Mouse (Mus musculus): ENCODE data around the gene Acbd6. TPM values are rescaled to one million over a fixed set of nuclear protein-coding genes. Genes with fewer than 3 reads are reported as not detected.
A peak's percentile ranks its signal among the peaks of the same experiment; 100 is the strongest.

Acbd6 gene
- polyA plus RNA-seq, 1 experiment from 2014 or later: 108 TPM

DNA sequence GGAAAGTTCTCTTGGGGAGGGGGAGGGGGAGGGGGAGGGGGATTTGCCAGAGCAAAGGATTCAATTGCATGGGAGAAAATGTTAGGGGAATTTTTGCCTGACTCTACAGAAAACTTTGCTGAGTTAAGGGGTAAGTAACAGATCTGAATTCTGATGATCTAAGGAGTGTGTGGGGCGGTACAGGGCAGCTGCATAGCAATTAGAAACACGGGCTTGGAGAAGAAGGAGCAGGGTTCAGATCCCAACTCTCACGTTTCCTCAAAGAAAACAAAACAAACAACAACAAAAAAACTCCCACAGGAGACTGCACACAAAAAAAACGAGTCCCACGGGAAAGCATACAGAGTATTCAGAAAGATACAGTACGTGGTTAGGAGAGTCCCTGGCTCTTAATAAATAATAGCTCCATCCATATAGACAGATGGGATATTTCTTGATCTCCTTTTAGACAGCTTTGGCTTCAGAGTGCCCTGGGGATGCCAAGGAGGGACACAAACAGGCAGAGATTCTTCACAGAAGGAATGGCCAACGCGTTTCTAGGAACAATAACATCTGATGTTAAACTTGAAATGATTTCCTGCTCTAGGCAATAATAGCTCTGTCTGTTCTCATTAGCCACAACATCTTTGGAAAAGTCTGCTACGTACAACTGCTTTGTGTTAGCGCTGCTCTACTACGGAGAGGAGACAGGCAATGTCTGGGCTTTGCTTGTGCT, 29.4 kb upstream of the Acbd6 start:
- H3K9ac ChIP-seq (replicated peaks): no peak overlapping the region
- H3K9me3 ChIP-seq: 0 out of 2 replicates have a peak, but pooled peaks cover 4% of the 10 kb centered on the region
- no peak overlapping the region for H3K4me3 ChIP-seq (replicated peaks)
- H3K4me1 ChIP-seq (replicated peaks): peaks cover 53% of the 10 kb centered on the region
- peaks cover 13% of the 10 kb centered on the region; the same call in 1 of the 2 replicates for H3K27me3 ChIP-seq
- no peaks in the 10 kb centered on the region for H3K36me3 ChIP-seq
- WGBS: 24% methylated on average over 11 of the region's 11 CpGs
- H3K27ac ChIP-seq: no peak overlapping the region
- ATAC-seq (ENCODE audit: insufficient number of reproducible peaks, insufficient read depth, low FRiP score, low TSS enrichment, low read depth): no peak
- H3K4me2 ChIP-seq: no peak overlapping the region

- H3K4me1 ChIP-seq (replicated peaks): peaks cover 54% of the 10 kb centered on the region
- WGBS: 68% methylated on average over 19 of the region's 19 CpGs
- no peak overlapping the region for H3K27ac ChIP-seq
Observed at GRCm38 (mm10) chr1:155529120-155529963, 28.6 kb upstream of the Acbd6 start.

DNA sequence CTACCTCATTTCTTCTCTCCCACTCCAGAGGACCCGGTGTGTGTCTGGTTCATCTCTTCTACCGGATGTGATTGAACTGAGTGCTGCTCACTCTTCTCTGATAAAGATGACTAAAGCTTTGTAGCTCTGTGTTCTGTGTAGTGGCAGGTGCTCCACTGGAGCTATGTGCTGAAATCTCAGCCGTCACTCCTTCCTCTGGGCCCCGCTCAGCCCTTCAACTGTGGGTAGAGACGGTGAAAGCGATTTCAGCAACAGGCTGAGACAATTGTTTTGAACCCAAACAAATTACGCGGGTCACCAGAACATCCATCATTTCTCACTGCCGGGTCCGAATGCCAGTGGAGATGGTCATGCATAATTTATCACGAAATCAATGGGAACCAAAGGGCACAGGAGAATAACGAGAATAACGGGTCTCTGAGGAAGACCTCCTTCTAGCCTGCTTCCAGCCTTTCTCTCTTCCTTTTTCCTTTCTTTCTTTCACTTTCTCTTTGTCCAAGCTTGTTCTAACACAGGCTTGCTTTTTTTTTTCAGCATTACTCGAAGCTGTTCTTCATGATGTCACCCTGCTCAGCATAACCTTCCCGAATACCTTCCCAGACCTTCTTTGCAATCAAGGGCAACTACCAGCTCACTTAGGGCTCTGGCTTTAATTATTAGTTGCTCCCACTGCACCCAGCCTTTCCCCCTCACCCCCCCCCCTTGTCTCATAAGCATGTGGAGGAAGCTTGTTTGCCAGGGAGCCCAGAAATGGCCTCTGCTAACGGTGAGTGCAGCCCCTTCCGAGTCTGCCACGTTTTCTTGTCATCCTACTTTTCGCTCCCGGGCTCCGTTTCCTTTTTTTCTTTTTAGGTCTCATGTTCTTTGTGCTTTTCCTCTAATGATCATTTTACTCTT, 27.1 kb upstream of the Acbd6 start:
- H3K27ac ChIP-seq: no peak overlapping the region

More at GRCm38 (mm10) chr1:155529120-155529963, 28.6 kb upstream of the Acbd6 start:
- Histone ChIP-seq H3K4me3 (replicated peaks) (no peak overlapping the region), H3K27me3 (peaks cover 13% of the 10 kb centered on the region; the same call in 1 of the 2 replicates), H3K4me2 (no peak overlapping the region), H3K36me3 (no peaks in the 10 kb centered on the region), H3K9ac (replicated peaks) (no peak overlapping the region), H3K9me3 (peaks cover 4% of the 10 kb centered on the region; the same call in 1 of the 2 replicates)
- no peak for ATAC-seq (ENCODE audit: insufficient number of reproducible peaks, insufficient read depth, low FRiP score, low TSS enrichment, low read depth)

DNA sequence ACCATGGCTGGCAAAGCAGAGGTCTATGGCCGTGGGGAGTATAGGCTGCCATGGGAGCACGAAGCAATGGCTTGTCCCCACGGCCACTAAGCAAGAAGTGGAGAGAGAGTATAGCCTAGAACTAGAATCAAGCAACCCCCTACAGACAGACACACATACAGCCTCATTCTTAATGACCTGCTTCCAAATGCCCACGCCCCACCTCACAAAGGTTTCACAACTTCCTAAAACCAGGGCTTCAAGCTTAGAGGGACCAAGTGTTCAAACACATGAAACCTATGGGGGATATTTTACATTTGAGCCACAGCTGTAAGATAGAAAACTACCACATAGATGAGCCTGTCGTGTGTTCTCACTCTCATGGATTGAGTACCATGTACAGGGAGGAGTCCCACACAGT, 25.5 kb upstream of the Acbd6 start:
- H3K9me3 ChIP-seq: peaks cover 4% of the 10 kb centered on the region; the same call in 1 of the 2 replicates
- H3K4me1 ChIP-seq (replicated peaks): peaks cover 47% of the 10 kb centered on the region
- peaks cover 13% of the 10 kb centered on the region; the same call in 1 of the 2 replicates for H3K27me3 ChIP-seq

More for the DNA sequence above, 27.1 kb upstream of the Acbd6 start:
- peak overlapping the region; percentile 29 for H3K4me2 ChIP-seq
- WGBS: 52% methylated on average over 21 of the region's 21 CpGs
- H3K9me3 ChIP-seq: peaks cover 4% of the 10 kb centered on the region; the same call in 1 of the 2 replicates
- H3K4me1 ChIP-seq (replicated peaks): peaks cover 54% of the 10 kb centered on the region
- no peak for ATAC-seq (ENCODE audit: insufficient number of reproducible peaks, insufficient read depth, low FRiP score, low TSS enrichment, low read depth)
- no peak overlapping the region for H3K4me3 ChIP-seq (replicated peaks)
- peaks cover 13% of the 10 kb centered on the region; the same call in 1 of the 2 replicates for H3K27me3 ChIP-seq
- no peak overlapping the region for H3K9ac ChIP-seq (replicated peaks)
- no peaks in the 10 kb centered on the region for H3K36me3 ChIP-seq

DNA sequence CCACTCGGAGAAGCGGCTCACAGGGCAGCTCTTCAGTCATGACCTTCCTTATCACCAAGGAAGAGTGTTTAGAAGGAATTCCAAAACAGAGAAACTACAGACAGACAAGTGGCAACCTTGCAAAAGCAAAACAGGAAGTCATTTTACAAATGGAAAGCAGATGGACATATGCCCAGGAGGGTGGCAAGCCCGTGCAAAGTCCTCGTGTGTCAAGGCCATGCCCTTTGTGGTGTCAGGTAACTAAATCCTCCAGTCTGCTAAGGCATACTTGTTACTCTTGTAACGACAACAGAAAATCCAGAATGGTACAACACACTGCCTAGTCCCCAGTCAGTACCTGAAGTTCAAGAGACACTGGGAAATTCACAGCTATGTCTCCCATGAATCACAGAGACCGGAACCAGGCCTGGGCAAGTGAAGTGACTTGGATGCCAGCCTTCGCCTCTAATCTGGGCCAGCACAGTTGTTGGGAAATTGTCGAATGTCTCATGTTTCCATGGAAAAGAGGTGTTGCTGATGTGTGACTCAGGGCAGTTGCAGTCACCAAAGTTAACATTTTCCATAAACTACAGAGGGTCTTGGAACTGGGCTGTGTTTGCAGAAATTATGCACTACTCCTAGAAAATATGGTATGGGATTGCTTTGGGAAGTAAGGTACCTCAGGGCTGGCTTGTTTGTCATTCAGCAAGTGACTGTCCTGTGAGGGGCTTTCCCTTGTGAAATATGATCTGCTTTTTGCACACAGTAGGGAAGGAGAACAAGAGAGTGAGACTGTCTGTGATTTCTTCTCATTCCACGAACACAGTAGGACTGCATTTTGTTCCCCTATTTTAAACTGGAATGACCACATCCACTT, 24.9 kb upstream of the Acbd6 start:
- no peak overlapping the region for H3K27ac ChIP-seq
- 36% methylated on average over 9 of the region's 9 CpGs for WGBS
- H3K4me1 ChIP-seq (replicated peaks): peaks cover 41% of the 10 kb centered on the region
- H3K9me3 ChIP-seq: peaks cover 4% of the 10 kb centered on the region; the same call in 1 of the 2 replicates
- no peak overlapping the region for H3K9ac ChIP-seq (replicated peaks)
- no peak overlapping the region for H3K4me2 ChIP-seq
- H3K36me3 ChIP-seq: no peaks in the 10 kb centered on the region
- ATAC-seq (ENCODE audit: insufficient number of reproducible peaks, insufficient read depth, low FRiP score, low TSS enrichment, low read depth): no peak
- H3K27me3 ChIP-seq: peaks cover 10% of the 10 kb centered on the region; the same call in 1 of the 2 replicates
- H3K4me3 ChIP-seq (replicated peaks): no peak overlapping the region

More for the DNA sequence above, 25.5 kb upstream of the Acbd6 start:
- H3K36me3 ChIP-seq: no peaks in the 10 kb centered on the region
- 85% methylated on average over 5 of the region's 5 CpGs for WGBS
- no peak overlapping the region for H3K27ac ChIP-seq
- H3K9ac ChIP-seq (replicated peaks): no peak overlapping the region
- no peak overlapping the region for H3K4me2 ChIP-seq
- no peak overlapping the region for H3K4me3 ChIP-seq (replicated peaks)
- no peak for ATAC-seq (ENCODE audit: insufficient number of reproducible peaks, insufficient read depth, low FRiP score, low TSS enrichment, low read depth)

GRCm38 (mm10) chr1:155533689-155533965, 24.3 kb upstream of the Acbd6 start:
- Histone ChIP-seq H3K4me1 (replicated peaks) (peaks cover 35% of the 10 kb centered on the region), H3K27me3 (peaks cover 9% of the 10 kb centered on the region; the same call in 1 of the 2 replicates), H3K36me3 (no peaks in the 10 kb centered on the region), H3K4me2 (no peak overlapping the region), H3K27ac (no peak overlapping the region), H3K9me3 (peaks cover 4% of the 10 kb centered on the region; the same call in 1 of the 2 replicates), H3K9ac (replicated peaks) (no peak overlapping the region), H3K4me3 (replicated peaks) (no peak overlapping the region)
- 34% methylated on average over 3 of the region's 3 CpGs for WGBS
- ATAC-seq (ENCODE audit: insufficient number of reproducible peaks, insufficient read depth, low FRiP score, low TSS enrichment, low read depth): no peak

GRCm38 (mm10) chr1:155537005-155537642, 20.8 kb upstream of the Acbd6 start:
- no peak for ATAC-seq (ENCODE audit: insufficient number of reproducible peaks, insufficient read depth, low FRiP score, low TSS enrichment, low read depth)
- WGBS: 8% methylated on average over 2 of the region's 2 CpGs
- H3K36me3 ChIP-seq: no peaks in the 10 kb centered on the region

DNA sequence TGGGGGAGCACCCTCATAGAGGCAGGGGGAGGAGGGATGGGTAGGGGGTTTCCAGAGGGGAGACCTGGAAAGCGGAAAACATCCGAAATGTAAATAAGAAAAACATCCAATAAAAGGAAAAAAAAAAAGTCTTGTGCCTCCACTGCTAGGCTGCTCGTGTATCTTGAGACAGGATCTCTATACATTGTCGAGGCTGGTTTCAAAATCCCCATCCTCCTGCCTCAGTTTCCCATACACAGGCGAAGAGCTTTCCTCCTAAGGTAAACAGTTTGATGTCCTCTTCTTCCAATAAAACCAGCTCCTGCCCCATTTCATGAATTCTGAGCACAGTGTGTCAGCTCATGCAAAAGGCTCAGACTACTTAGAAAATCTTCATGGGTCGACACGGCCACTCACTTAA, 19.9 kb upstream of the Acbd6 start:
- peaks cover 7% of the 10 kb centered on the region for H3K4me1 ChIP-seq (replicated peaks)
- H3K4me2 ChIP-seq: no peak overlapping the region
- no peaks in the 10 kb centered on the region for H3K36me3 ChIP-seq
- H3K9ac ChIP-seq (replicated peaks): no peak overlapping the region
- no peaks in the 10 kb centered on the region; the same call in 1 of the 2 replicates for H3K27me3 ChIP-seq
- H3K9me3 ChIP-seq: no peaks in the 10 kb centered on the region; the same call in 1 of the 2 replicates
- H3K27ac ChIP-seq: no peak overlapping the region
- WGBS: 65% methylated on average over 7 of the region's 7 CpGs
- H3K4me3 ChIP-seq (replicated peaks): no peak overlapping the region
- no peak for ATAC-seq (ENCODE audit: insufficient number of reproducible peaks, insufficient read depth, low FRiP score, low TSS enrichment, low read depth)

More at GRCm38 (mm10) chr1:155537005-155537642, 20.8 kb upstream of the Acbd6 start:
- Histone ChIP-seq H3K4me1 (replicated peaks) (peaks cover 14% of the 10 kb centered on the region), H3K9me3 (no peaks in the 10 kb centered on the region; the same call in 1 of the 2 replicates), H3K4me3 (replicated peaks) (no peak overlapping the region), H3K9ac (replicated peaks) (no peak overlapping the region), H3K27me3 (no peaks in the 10 kb centered on the region; the same call in 1 of the 2 replicates), H3K4me2 (no peak overlapping the region), H3K27ac (no peak overlapping the region)

- peak; percentile 2; the same call in 1 of the 2 replicates for ATAC-seq (ENCODE audit: insufficient number of reproducible peaks, insufficient read depth, low FRiP score, low TSS enrichment, low read depth)
- no peaks in the 10 kb centered on the region for H3K27me3 ChIP-seq
- WGBS: 61% methylated on average over 9 of the region's 9 CpGs
- peaks cover 6% of the 10 kb centered on the region; the same call in 1 of the 2 replicates for H3K9me3 ChIP-seq
- peak overlapping the region; percentile 84 for H3K27ac ChIP-seq
- peak overlapping the region; percentile 95 for H3K4me3 ChIP-seq (replicated peaks)
- H3K4me1 ChIP-seq (replicated peaks): peaks cover 20% of the 10 kb centered on the region
- H3K36me3 ChIP-seq: no peaks in the 10 kb centered on the region
- H3K9ac ChIP-seq (replicated peaks): peak overlapping the region; percentile 92
- peak overlapping the region; percentile 79 for H3K4me2 ChIP-seq
Observed at GRCm38 (mm10) chr1:155557642-155558011, 293 bp upstream of the Acbd6 start.
